Mouse (Mus musculus) small intestine, adult 2 months (tissue): ENCODE measurements around the gene Sh3bp4.

Experiments used
- CTCF ChIP-seq: fragments of 200-500 bp; IDR thresholded peaks from 2 replicates; pipeline ENCODE4 v1.5.1; 2012; ENCODE audit warnings: low read depth, mild to moderate bottlenecking, control low read depth, inconsistent platforms, low read length, moderate library complexity, mixed read lengths; ENCODE audit not compliant: insufficient replicate concordance, insufficient read length; ENCODE audit errors: extremely low read depth
- POLR2A ChIP-seq: fragments of 200-500 bp; IDR thresholded peaks from 2 replicates; pipeline ENCODE4 v1.6.1; 2012; ENCODE audit warnings: low read depth, mild to moderate bottlenecking, control low read depth, inconsistent platforms, low read length, moderate library complexity

- TF ChIP-seq CTCF (no peak), POLR2A (no peak)
Measured at GRCm38 (mm10) chr1:89072143-89072990, 2.2 kb downstream of the Sh3bp4 start.
